Mouse (Mus musculus) lung, postnatal 0 days (tissue): Measurements from ENCODE around the gene Mgat4a.

Experiments used
- CTCF ChIP-seq: IDR thresholded peaks from 2 replicates; pipeline ENCODE4 v1.5.1; 2016; ENCODE audit warnings: antibody characterized with exemption, mild to moderate bottlenecking
- EP300 ChIP-seq: IDR thresholded peaks from 2 replicates; pipeline ENCODE4 v1.6.1; 2016; ENCODE audit warnings: antibody characterized with exemption, mild to moderate bottlenecking, control low read depth

DNA sequence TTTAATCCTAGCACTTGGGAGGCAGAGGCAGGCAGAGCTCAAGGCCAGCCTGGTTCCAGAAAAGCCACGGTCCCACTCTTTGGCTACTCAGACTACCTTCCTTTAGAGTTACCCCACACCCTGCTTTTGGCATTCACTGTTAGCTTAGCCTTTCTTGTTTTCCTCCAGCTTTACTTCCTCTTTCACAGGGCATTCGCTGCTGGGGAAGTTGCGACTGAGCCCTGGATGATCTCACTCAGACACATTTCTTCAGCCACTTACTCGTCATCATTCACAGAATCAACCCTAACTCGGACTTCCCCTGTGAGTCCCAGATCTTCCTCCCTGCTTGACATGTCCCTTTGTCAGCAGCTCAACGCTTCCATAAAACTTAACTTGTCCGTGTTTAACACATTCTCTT, 49.1 kb downstream of the Mgat4a start:
- no peak for TF ChIP-seq CTCF
- no peak for TF ChIP-seq EP300
